Mouse (Mus musculus): Measurements from ENCODE around the gene Usp37.

Gene Usp37

GRCm38 (mm10) chr1:74452611-74453045, 91.5 kb downstream of the Usp37 start:
- WGBS, result 22% methylated on average over 4 of the region's 4 CpGs

- WGBS, result 94% methylated on average over 2 of the region's 2 CpGs
Measured at GRCm38 (mm10) chr1:74444538-74444937, 99.5 kb downstream of the Usp37 start.

- WGBS, result 65% methylated on average over 19 of the region's 19 CpGs
Measured at GRCm38 (mm10) chr1:74439166-74439876, 104.8 kb downstream of the Usp37 start.

DNA sequence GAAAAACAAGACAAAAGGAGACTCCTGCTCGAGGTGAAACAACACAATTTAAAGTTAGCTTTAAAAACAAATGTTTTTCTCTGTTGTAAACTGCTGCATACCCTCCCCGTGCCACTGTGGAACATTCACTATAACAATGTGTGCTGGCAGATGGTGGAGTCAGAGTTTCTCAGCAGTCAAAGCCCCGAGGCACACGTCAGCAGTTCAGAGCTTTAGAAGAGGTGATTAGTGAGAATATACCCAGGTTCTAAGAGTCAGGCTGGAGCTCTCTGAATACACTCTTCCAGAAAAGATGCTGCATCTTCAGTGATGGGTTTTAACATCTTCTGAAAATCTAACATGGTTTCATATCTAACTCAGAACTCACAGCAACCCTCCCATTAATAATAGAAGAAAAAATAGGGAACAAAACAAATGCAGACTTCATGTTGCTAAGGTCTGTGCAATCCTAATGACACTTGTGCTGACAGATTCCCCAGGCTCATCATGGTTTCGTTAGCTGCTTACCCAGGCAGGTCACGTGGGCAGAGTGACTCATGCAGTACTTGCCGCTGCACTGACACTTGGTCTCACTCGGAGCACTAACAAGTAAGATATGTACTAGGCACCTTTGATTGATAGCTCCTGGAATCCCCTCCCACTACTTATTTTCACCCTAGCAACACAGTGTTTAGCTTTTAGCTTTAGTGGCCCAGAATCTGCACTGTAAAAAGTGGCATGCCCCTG, 106.2 kb downstream of the Usp37 start:
- 56% methylated on average over 8 of the region's 8 CpGs for WGBS

GRCm38 (mm10) chr1:74435563-74435962, 108.5 kb downstream of the Usp37 start:
- 80% methylated on average over 6 of the region's 6 CpGs for WGBS

DNA sequence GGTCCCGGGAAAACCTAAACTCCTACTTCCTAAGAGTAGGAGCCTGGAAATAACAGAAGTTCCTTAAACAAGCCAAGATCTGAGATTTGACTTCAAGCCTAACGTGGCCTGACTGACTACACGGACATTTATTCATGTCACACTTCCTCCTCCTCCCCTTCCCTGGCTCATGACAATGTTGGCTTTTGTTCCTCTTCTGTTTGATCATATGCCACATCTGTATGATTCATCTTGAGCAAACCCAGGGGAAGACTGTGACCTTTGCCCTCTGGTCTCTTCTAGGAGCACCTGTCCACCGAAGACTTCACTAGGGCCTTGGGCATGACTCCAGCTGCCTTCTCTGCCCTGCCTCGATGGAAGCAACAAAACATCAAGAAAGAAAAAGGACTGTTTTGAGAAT, 109.5 kb downstream of the Usp37 start:
- WGBS, result 63% methylated on average over 5 of the region's 5 CpGs

GRCm38 (mm10) chr1:74433220-74433619, 110.9 kb downstream of the Usp37 start:
- 88% methylated on average over 6 of the region's 6 CpGs for WGBS

DNA sequence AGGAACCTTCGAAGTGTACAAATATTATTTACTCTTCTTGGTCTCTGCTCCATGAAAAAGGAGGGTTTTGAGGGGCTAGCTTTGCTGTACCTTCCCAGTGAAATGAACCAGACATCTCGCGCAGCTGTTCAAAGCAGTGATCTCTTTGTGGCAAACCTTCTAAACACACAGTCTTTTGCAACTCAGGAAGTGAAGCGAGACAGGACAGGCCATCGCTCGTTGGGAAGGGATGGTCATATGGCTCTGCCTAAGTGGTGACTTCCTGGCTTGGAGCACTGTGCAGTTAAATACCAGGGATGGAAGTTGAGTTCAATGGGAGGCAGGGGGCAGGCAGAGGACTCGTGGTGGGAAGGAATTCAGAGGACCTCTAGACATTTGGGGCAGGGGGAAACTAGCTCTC, 118.2 kb downstream of the Usp37 start:
- WGBS, result 76% methylated on average over 7 of the region's 7 CpGs

DNA sequence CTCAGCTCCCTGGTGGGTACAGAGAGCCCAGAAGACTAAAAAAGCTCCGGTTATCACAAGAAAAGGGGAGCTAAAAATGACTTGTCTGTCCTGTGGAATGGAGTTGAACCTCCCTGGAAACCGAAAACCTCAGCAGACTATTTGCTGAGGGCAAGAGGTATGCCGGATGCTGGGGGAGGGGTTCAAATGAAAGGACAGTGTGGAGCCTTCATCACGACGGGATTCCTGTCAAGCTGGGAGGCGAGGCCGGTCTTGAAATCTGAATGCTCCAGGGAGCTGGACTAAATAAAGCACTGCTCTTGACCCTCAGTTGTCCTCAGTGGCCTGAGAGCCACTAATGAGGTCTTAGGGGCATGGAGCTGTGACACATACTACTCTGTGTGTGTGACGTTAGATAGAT, 120.9 kb downstream of the Usp37 start:
- 55% methylated on average over 8 of the region's 8 CpGs for WGBS

GRCm38 (mm10) chr1:74419440-74419794, 124.7 kb downstream of the Usp37 start:
- 77% methylated on average over 9 of the region's 9 CpGs for WGBS

DNA sequence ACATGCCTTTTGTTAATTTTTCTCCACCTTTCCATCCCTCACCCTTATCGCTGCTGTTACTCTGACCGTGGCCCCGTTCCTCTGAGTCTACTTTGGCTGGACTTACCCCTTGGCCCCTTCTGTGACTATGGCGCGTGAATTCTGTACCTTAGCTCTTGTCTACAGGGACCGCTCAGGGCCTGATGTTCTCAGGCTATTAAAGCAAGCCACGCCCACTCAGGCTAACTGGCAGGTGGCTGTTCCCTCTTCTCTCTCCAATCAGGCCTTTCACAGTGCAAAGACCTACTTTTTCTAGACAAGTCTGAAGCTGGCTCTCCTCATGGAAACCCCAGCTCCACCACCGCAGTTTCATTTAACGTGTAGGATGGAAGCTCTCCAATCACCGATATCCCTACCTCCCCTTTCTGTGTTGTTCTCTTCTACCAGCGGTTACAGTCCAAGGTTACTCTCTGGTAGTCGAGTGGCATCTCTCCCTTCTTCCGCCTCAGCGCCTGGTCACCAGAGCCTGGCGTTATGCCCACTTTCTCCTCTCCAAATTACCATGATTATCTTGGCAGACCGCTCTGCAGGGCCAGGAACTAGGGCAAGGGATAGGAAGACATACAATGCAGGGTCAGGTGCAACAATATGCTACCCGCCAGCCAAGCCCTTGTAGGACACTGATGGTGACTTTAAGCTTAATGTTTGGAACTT, 125.2 kb downstream of the Usp37 start:
- 67% methylated on average over 17 of the region's 17 CpGs for WGBS

DNA sequence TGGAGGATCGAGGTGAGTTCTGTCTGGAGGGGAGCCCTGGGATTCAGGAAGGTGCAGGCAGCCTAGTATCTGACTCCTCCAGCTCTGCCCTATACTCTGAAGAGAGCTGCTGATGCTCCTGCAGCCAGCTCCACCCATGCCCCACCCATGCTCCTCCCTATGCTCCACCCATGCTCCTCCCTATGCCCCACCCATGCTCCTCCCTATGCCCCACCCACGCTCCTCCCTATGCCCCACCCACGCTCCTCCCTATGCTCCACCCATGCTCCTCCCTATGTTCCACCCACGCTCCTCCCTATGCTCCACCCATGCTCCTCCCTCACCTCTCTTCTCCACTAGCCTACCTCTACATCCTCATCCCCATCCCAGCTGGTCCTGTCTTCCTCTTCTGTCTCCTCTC, 128.9 kb downstream of the Usp37 start:
- WGBS, result 59% methylated on average over 4 of the region's 4 CpGs

- WGBS, result 84% methylated on average over 8 of the region's 8 CpGs
Measured at GRCm38 (mm10) chr1:74412711-74413110, 131.4 kb downstream of the Usp37 start.

- 79% methylated on average over 2 of the region's 2 CpGs for WGBS
Measured at GRCm38 (mm10) chr1:74411753-74412325, 132.2 kb downstream of the Usp37 start.

DNA sequence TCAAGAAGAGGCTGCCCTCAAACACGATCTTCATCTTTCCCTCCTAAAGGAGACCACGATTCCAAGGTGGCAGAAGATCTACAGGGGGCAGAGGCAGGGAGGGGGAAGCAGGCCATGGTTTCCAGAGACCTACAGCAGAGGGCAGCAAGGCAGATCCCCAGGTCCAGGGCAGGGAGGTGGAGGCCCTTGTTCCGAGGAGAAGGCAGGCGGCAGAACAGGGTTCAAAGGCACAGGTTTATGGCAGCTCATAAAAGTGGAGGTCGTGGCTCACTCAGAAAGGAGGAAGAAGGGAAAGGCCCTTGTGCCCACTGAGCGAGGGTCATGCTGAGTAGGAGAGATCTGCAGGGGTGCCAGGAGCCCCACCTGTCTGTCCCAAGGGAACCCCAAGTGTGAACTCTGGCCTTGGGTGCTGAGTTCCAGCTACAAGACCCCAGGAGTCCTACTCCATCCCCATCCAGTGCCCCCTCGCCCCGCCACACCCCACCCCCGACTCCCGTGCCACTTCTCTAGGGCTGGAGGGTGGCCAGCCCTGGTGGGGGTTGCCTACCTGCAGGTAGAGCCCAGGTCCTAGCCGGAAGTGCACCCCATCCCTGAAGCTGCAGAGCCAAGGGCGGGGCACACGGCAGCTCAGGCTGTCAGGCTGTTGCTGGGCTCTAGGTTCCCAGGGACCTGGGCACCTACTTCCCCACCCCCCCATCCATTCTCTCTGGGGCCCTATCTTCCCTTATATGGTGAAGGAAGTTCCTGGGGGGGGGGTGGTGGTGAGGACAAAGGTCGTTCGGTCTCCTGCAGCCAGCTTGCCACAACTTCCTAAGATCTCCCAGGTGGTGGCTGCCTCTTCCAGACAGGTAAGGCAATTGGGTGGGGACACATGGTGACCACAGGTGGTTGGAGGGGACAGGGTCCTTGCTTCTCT, 135.2 kb downstream of the Usp37 start, which contains the start of gene Vil1:
TSS of gene Vil1 (plus strand) at position 788 of the 916 bp plus-strand sequence.
- 71% methylated on average over 15 of the region's 15 CpGs for WGBS

DNA sequence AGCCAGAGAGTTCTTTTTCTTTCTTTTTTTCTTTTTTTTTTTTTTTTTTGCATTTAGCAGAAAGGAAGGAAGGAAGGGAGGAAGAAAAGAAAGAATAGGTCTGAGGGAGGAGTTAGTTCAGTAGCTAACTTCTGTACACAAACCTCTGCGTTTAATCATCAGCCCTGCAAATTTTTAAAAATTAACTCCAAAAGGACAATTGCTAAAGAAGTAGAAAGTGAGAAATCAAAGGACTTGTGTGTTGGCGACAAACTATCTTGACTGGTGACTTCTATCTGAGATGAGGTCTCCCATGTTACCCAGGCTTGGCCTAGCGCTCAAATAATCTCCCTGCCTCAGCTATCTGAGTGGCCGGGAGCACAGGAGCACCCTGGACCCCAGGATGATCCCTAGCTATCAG, 139.9 kb downstream of the Usp37 start:
- WGBS, result 89% methylated on average over 4 of the region's 4 CpGs

- 64% methylated on average over 16 of the region's 16 CpGs for WGBS
Measured at GRCm38 (mm10) chr1:74401015-74401702, 142.9 kb downstream of the Usp37 start.

GRCm38 (mm10) chr1:74400531-74400930, 143.6 kb downstream of the Usp37 start:
- 86% methylated on average over 3 of the region's 3 CpGs for WGBS

DNA sequence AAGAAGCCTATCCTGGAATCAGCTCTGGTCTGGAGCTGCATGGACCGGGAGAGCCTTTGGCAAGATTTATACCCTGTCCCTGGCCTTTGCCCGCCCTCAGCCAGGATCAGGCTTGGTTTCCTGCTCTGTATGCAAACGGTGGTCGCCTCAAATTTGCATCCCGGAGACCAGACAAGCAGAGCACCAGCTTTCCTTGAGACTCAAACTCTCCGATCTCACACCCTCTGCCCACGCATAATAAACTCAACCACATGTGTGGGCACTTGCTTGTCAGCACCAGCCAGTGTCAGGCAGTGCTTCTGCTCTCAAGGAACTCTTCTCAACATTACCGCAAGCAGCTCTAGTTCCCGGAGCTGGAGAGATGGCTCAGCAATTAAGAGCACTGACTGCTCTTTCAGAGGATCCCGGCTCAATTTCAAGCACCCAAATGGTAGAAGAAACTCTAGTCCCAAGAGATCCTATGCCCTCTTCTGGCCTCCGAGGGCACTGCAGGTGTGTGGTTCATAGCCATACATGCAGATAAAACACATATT, 146.1 kb downstream of the Usp37 start:
- 3% methylated on average over 11 of the region's 11 CpGs for WGBS

- under 1% methylated on average over 41 of the region's 41 CpGs for WGBS
Measured at GRCm38 (mm10) chr1:74397268-74397918, 146.7 kb downstream of the Usp37 start.

Data from cerebral cortex, adult 2 months (tissue).